Mouse (Mus musculus): ENCODE results near the gene Mterf1b.

Gene Mterf1b

DNA sequence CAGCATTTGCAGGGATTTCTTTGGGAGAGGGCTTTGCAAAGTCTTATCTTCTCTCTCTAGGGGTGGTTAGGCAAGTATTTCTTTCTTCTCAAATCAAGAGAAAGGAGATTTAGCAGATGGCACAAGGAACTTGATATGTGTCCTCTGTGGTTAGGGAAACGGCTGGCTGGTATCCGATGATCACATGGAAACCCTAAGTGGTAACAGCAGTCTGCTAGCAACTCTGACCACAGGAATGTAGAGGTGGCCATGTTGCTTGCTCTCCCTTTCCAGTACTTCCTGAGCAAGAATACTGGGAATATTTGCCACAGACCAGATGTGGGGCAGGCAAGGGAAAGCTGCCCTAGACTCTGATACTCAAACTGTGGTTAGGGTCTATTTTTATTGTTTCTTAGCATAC is 53.9 kb downstream of the Mterf1b start:
- DNase-seq, result no peak

Measured in thymus, postnatal 36 days (tissue).